Mouse (Mus musculus) right cerebral cortex, postnatal 14 days (tissue): ENCODE data around the gene Myo5a.

ENCODE experiments used
- DNase-seq: peaks from one replicate; pipeline ENCODE4 v3.0.0; 2022

The Myo5a gene

DNA sequence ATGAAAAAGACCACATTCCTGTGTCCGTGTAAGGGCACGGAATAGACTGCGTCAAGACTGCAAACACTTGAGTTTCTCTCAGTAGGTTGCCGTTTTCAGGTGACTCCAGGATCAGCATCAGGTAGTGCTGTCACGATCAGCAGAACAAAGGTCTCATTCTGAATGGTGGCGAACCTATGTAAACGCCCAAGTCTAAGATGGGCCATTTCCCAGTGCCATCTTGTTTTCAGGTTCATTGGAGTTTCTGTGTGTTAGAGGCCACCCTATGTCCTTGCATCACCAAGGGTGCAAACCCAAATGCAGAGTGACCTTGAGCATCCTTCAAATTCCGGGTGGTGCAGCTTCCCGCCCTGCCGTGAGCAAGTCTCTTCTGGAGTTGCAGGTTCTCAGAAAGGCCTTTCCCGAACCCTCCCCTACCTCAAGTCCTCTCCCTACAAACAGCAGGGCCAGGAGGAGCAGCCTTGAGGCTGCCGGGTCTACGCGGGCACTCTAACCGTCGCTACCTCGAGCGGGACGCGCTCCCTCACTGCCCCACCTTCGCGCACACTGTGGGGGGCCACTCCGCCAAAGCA is at the start of gene Myo5a:
TSS of gene Myo5a (plus strand) at position 559 of the 572 bp plus-strand sequence.
- DNase-seq: no peak

DNA sequence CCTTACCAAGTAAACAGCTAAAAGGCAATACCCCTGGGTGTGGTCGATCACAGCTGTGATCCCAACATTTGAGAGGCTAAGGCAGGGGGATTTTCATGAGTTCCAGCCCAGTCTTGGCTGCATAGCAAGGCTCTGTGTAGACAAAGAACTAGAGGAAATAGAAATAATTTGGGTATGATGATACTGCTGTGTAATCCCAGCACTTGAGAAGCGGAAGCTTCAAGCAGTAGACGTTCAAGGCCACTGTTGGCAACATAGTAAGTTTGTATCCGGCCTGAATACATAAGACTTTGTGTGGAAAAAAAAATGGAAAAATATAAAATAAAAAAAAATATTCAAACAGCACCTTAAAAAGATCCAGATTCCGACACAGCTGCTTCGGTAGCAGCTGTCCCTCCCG is 48.3 kb upstream of the Myo5a start:
- no peak for DNase-seq

DNA sequence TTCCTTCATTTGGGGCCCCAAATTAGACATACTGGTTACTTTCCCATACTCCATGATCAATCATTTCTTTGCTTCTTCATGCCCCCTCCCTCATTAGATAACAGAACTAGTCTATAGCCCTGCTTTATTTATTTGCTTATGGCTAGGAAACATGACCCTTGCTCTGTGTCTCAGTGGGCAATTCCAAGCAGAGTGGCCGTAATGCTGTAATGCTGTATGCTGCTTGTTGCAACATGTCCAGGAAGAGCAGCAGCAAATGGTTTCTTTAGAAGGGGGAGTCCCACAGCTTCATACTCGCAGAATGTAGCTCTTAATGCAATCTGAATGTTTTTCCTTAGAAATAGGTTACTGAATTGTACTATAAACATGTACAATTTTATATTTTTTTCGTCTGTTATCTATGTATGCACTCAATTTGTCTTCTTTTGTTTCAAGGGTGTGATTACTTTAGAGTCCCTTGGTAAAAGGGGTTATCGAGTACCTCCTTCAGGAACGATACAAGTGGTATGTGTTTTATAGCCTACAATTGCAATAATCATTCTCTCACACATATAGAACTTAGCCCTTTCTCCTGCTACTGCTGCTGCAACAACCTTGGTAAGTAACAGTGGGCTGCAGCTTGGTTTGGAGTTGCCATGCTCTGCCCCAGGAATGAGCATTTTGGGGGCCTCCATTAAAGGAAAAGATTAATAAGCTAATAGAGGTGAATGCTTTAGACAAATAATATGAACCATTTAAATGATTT is 47.5 kb upstream of the Myo5a start:
- no peak for DNase-seq

DNA sequence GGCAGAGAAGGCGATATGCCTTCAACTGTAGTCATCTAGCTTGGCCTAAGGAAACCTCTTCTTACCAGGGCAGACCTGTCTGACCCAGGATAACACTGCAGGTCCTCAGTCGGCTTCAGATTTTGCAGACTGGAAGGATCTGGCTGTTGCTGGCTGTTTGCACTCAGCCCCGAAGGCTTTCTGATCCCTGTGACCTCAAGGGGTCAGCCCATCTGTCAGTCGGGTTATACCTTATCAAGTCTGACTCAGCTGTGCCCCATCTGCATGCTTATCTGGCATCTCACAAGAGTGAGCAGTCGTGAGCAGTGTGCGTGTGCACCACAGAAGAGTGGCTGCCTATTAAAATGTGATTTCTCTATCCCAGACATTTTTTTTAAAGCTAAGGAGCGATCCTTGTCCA is 46.7 kb upstream of the Myo5a start:
- DNase-seq: no peak

DNA sequence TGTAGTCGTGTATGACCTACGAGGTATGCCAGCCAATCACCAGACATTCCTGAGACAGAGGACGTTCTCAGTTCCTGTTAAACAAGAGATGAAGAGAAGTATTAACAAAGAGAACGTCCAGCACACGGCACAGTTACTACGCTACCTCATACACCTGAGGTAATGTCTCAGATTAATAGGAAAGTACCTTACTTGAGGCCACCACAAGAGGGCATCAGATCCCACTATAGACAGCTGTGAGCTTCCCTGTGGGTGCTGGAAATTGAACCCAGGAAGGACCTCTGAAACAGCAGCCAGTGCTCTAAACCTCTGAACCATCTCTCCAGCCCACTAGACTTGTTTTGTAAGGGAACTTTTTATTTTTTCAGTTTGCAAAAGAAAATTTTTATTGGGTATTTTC is 45.1 kb upstream of the Myo5a start:
- no peak for DNase-seq

DNA sequence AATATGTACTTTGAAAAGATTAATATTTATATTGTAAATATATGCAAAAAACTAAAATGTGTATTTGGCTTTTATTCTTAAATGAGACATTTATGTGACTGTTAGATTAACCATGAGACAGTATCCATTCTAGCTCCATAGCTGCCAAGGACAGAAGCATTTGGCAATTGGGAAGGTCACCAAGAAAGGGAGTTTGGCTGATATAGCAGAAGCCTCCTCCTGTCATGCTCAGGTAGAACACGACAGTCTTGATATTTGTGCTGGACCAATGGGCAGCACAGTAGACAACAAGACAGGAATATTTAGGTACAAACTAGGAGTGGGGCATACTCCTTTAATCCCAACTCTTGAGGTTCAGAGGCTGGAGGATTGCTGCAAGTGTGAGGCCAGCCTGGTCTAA is 38.4 kb upstream of the Myo5a start:
- DNase-seq: no peak

DNA sequence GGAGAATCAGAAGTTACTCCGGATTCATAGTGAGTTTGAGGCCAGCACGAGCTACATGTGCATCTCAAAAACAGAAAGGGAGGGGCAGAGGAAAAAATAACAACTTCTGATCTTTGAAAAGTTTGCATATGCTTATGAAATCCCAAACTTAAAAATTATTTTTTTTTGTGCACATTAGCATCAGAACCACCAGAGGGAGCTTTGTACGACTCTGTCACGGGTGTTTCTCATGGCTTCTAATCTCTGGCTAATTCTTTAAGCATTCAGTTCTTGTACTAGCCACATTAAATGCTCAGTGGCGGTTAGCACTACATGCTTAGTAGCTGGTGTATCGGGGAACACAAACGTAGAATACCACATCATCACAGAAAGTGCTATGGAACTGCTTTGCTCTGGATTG is 37.7 kb upstream of the Myo5a start:
- DNase-seq: no peak

DNA sequence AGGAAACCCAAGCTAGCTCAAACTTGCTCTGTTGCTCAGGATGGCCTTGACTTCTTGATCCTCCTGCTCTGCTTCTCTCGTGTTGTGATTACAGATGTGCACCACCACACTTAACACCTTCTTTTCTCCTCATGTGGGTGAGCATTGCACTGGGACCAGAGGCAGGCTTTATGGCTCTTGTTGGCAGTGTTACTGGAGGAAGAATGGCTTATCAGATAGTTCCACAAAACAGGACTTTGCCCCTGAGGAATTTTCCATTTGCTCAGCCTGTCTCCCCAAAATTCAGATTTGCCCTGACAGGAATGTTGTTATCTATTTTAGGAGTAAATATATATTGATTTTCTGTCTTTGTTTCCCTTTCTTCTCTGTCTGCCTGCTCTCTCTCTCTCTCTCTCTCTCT is 36.1 kb upstream of the Myo5a start:
- DNase-seq: no peak

DNA sequence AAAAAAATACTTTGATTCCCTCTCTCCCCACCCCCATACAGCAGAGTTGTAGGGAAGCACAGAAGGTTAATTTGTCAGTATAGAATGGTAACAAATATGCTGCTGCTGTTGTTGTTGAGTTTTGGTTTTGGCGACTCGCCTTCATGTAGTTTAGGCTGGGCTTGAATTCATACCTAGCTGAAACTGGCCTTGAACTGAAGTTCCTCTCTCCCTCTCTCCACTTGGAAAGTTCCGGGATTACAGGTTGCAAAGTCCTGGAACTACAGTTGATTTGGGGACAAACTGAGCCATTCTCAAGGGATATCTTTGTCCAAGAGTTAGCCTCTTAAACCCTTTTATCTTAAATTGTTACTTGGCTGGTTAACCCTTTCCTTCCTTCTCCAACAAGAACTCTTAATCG is 34.9 kb upstream of the Myo5a start:
- DNase-seq: no peak

DNA sequence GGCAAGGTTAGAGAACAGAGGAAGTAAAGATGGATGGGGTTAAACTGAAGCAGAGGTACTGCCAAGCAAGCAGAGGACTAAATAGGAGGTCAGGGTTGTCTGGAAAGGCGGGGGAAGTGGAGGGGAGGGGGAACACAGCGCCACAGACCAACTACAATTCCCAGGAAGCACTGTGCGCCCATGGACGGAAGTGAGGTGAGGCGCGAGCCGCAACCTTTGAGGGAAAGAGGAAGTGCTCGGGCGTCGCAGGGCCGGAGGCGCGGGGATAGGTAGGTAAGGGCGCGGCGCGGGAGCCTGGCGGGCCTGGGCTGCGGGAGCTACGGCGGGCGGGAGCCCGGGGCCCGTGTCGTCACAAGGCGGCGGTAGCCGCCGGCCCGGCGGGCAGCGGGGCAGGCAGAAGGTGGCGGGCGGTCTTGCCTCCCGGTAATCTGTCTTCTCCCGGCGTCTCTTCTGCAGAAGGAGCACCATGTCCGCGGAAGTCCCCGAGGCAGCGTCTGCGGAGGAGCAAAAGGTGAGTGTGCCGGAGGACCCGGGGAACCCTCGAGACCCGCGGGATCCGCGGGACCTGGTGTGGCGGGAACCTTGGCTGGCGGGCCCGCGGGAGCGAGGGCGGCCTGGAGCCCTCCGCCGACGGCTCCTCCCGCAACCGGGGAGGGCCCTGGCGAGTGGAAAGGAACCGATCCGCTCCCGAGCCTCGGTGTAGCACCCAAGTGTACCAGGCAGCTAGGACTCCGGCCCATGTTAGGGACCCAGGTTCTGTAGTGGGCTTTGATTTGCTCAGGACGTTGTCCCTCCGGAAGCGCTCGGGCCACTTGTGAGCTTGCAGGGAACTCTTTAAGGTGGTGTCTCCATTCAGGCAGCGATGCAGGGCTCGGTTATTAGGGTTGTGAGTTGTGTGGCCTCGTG is 33.1 kb upstream of the Myo5a start, which contains the start of gene Arpp19:
TSS of gene Arpp19 (plus strand) at position 164 of the 906 bp plus-strand sequence.
- peak; percentile 84 for DNase-seq

DNA sequence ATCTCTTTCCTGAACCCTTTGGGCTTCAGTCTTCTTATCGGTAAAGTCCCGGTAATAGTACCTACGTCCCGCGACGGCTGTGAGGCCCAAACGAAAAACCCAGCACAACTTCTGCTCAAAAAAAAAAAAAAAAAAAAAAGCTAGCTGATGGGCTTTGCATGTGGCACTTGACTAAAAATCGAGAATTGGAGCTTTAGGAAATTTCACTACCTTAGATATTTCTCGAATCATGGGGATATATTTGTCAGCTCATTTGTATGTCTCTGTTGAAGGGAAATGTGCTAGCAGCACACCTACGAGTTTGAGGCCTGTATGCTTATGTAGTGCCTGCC is 32.5 kb upstream of the Myo5a start:
- DNase-seq: no peak

DNA sequence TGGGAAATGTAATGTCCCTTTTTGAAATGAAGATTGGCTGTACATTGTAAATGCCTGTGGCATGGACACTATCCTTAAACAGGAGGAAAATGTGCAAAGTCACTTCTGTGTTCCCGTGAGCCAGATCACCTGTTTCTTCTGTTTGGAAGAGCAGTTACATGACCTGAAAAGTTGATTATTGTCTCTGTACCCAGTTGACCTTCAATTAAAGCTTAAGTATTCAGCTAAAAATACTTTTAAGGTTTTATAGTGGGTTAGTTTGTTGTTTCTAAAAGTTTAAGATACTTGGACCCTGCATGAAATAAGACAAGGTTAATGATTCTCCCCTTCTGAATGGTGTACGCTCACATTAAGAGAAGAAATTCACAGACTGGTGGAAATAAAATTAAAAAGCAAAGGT is 30.2 kb upstream of the Myo5a start:
- no peak for DNase-seq

DNA sequence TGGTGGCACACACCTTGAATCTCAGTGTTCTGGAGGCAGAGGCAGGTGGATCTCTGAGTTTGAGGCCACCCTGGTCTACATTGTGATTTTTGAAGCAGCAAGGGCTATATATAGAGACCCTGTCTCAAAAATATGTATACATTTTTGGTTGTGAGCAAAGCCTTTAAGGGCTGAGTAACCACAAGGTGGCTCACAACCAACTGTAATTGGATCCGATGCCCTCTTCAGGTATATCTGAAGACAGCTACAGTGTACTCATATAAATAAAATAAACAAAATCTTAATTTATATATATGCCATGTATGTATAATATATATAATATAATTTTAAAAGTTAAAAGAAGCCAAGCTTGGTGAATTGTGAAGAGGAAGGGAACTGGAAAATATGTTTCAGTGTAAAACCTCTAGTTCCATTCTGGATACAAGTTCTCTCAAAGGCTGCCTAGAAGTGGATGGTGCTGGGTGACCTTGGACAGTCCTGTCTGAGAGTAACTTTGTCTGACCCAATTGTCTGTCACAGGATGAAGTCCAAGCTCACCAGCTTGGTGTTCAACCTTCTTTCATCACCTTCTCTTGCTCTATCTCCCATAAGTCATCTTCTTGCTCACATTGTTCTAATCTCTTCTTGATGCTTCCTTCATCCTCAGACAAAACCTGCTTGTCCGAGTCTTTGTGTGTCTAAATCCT is 28.8 kb upstream of the Myo5a start:
- DNase-seq: no peak

DNA sequence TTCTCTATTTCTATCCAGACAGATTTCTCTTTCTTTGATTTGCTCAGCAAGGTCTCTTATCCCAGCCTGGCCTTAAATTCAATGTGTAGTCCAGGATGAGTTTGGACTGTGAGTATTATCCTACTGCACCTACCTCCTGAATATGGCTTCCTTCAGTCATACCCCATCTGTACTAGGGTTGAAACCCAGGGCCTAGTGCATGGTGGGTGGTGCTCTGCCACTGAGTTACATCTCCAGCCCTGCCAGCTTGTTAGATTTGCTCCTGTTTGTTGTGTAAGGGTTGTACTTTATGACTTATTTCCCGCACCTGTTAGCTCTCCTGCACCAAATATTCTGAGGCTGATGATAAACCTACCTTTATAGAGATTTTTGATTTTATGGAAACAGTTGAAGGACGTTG is 27.6 kb upstream of the Myo5a start:
- no peak for DNase-seq

DNA sequence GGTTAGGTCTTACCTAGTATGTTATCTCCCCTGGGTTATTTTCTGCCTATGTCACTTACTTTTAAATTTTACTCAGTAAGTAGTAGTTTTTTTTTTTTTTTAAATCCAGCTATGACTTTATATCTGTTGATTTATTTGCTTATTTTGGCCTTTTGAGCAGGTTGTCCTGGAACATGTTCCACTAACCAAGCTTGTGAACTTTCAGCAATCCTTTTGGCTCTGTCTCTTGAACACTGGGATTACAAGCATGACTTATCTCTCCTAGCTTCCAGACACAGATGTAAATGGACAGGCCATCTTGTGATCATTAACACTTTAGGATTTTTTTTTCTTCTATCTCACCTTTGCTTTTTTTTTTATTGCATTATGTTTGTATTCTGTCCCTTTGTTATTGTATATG is 23.7 kb upstream of the Myo5a start:
- no peak for DNase-seq

DNA sequence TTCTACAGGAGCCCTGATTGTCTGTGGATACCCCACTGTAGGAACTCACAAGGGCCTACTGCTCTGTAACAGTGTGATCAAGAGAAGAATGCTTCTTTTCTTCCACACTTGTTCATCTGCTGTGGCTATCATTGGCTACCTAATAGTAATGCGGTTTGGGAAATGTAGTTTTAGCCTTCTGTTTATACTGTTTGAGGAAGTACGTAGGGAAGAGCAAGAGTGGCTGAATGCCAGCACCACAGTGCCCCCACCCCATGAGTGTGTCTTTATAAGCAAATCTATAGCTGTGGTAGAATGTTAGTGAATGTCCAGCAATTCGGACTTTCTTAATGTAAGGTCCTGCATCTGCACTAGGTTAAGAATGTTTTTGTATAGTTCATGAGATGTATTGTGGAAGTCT is 21.7 kb upstream of the Myo5a start:
- no peak for DNase-seq

DNA sequence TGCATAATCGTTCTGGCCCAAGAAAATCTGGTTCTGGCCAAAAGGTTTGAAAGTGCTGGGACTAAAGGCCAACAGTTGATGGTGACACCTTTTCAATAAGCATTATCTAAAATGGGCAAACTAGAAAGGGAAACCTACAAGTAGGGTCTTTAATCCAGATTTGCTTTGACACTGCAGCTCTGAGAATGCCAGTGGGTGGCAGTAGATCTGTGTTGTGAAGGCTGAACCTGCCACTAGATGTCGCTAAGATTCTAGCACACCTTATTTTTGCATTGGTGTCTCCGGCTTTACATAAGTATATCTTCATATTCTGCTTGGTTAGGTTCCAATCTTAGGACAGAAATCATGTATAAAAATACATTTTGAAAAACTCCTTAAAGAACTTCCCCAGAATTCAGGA is 20.8 kb upstream of the Myo5a start:
- peak; percentile 69 for DNase-seq

DNA sequence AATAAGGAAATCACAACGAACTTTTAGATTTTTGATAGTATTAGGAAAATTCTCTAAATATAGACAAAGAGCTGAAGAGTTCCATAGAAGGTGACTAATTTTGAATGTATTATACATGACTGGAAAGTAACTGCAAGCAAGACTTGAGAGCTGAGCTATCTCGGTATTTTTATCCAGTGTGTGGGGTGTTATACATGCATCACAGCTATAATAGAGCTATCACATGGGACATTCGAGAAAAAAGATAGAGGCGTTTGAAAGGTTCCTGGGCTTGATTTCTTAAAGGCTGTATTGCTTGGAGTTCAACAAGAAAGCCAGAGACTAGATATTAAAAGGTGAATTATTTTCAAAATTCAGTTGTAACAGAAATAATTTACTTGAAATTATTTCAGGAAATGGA is 19.0 kb upstream of the Myo5a start:
- no peak for DNase-seq

DNA sequence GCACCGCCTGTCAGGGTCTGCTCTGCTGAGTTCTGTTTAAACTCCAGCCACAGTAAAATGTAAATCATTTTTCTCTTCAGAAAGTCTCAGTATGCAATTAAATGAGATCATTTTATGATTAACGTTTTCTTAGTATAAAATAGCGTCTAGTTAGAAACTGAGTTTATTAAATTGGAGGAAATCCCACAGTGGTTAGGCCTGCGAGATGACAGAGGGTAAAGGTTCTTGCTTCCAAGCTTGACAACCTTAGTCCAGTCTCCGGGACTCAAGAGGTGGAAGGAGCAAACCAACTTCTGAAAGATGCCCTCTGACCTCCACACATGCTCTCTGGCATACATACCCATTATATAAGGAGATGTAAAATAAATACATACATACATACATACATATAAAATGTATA is 15.8 kb upstream of the Myo5a start:
- no peak for DNase-seq

DNA sequence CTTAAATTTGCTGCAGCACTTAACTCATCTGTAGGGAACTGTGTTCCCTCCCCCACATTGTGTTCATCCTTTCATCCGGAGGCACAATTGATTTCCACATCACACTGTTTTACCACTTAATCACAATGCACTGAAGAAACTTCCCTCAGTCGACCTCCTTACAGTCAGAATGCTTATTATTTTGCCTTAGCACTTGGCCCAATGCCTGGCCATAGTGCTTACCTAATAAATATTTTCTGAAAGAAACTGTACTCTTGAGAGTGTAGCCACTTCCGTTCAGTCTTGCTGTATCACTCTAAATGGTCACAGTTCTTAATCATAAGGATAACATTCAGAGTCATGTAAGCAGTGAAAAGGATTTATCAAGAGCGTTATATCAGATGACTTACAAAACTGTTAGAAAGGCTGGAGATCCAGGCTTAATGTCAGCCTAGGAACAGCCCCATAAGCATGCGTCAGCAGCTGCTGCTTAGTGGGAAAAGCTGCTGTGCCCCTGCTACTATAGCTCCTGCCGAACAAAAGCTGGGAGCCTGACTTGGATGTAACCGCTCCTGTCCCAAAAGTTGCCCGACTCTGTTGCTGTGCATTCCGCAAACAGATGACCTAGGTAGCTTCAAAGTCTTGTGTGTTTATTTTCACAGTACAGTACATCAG is 6.0 kb upstream of the Myo5a start:
- no peak for DNase-seq

DNA sequence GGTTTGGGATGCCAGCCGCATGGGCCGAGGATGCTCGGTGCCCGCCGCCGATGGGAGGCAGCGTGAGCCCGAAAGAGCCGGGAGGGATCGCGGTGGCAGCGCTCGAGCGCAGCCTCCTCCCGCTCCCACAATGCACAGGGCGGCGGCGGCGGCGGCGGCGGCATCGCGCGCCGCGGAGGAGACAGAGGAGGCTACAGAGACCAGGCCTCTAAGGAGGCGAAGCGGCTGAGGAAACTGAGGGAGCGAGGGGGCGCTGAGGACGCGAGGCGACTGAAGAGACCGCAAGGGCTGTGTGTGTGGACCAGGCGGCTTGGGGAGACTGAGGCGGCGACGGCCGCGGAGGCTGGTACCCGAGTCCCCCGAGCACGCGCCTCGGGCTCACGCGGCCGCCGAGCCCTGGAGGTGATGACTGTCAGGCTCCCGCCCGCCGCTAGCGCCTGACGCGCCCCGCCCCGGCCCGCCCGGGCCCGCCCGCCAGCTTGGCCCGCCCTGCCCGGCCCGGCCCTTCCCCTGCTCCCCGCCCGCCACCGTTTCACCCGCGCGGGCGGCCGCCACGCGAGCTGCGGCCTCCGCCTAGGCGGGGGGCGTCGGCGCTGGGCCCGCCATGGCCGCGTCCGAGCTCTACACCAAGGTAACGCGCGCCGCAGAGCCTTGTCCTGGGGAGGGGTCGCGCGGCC is 352 bp downstream of the Myo5a start:
- peak; percentile 73 for DNase-seq

DNA sequence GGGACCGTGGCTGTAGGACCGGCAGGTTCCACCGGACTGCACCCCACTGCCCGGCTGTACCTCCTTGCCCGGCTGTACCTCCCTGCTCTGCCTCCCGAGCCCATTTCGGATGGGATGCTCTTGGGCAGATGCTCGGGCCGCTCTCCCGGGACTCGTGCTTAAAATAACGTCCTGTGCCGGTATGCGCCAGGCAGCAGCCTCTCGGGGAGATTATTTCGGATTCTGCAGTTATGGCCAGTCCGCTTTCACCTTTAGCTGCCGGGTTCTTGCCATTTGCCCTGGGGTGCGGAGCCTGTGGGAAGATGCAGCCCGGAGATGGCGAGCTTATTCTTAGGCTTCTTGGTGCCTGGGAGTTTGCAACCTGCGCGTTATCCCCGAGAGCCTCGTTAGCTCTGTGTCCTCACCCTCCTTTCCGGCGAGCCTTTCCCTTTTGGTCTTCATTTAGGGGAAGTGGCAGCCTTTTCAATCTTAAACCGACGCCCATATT is 934 bp downstream of the Myo5a start:
- DNase-seq: peak; percentile 14
